Mouse (Mus musculus) kidney, embryonic 14.5 days (tissue): ENCODE data around the gene Sirt2. TPM values are rescaled to one million over a fixed set of nuclear protein-coding genes. Genes with fewer than 3 reads are reported as not detected.
A peak's percentile ranks its signal among the peaks of the same experiment; 100 is the strongest.

Experiments
- ATAC-seq: fragments of 200-750 bp; cut with Nextera tagmentation; 2 replicates; pipeline ENCODE4 v1.8.0; 2017; ENCODE audit warnings: moderate number of reproducible peaks, mild to moderate bottlenecking, moderate TSS enrichment, moderate library complexity; ENCODE audit not compliant: low FRiP score, low TSS enrichment
- H3K27ac ChIP-seq: fragments of 300-500 bp; sonication (generic); 2 replicates; pipeline ENCODE4 v1.5.1; 2014; ENCODE audit warnings: low read depth, mild to moderate bottlenecking, low read length, moderate library complexity, mixed read lengths
- H3K27me3 ChIP-seq: fragments of 300-500 bp; sonication (generic); 2 replicates; pipeline ENCODE4 v1.6.1; 2014; ENCODE audit warnings: mild to moderate bottlenecking, low read length; ENCODE audit not compliant: control insufficient read depth, insufficient read depth
- H3K36me3 ChIP-seq: fragments of 300-500 bp; sonication (generic); 2 replicates; pipeline ENCODE4 v1.6.1; 2014; ENCODE audit warnings: low read length, mixed read lengths; ENCODE audit not compliant: control insufficient read depth, insufficient read depth
- H3K4me1 ChIP-seq: fragments of 300-500 bp; sonication (generic); 2 replicates; pipeline ENCODE4 v1.6.1; 2014; ENCODE audit warnings: low read length, mixed read lengths; ENCODE audit not compliant: control insufficient read depth, insufficient read depth
- H3K4me2 ChIP-seq: fragments of 300-500 bp; sonication (generic); replicated peaks from 2 replicates; pipeline ENCODE4 v1.6.1; 2014; ENCODE audit warnings: low read depth, mild to moderate bottlenecking, low read length
- H3K4me3 ChIP-seq: fragments of 300-500 bp; sonication (generic); 2 replicates; pipeline ENCODE4 v1.5.1; 2014; ENCODE audit warnings: mild to moderate bottlenecking, low read length
- H3K9ac ChIP-seq: fragments of 300-500 bp; sonication (generic); 2 replicates; pipeline ENCODE4 v1.6.1; 2014; ENCODE audit warnings: low read depth, mild to moderate bottlenecking, low read length, moderate library complexity
- H3K9me3 ChIP-seq: fragments of 300-500 bp; sonication (generic); 2 replicates; pipeline ENCODE4 v1.6.1; 2016; ENCODE audit warnings: low read length; ENCODE audit not compliant: control insufficient read depth
- WGBS: fragments of 180-500 bp; shearing (Covaris S2); extraction: QIAGEN DNeasy Blood & Tissue Kit; methylation state at CpG from one replicate; pipeline ENCODE4 v1.1.7; 2014; 5-methylcytosine and 5-hydroxymethylcytosine counted together
- polyA plus RNA-seq: library from polyadenylated mRNA; unstranded; fragments of >200 nt; fragmentation: Nextera tagmentation; extraction: Ambion mirVana; gene quantifications from 2 replicates; pipeline ENCODE4 v1.2.1, GENCODE M21; 2014

Sirt2 gene
- polyA plus RNA-seq, 1 experiment from 2014 or later = 56.7 TPM

DNA sequence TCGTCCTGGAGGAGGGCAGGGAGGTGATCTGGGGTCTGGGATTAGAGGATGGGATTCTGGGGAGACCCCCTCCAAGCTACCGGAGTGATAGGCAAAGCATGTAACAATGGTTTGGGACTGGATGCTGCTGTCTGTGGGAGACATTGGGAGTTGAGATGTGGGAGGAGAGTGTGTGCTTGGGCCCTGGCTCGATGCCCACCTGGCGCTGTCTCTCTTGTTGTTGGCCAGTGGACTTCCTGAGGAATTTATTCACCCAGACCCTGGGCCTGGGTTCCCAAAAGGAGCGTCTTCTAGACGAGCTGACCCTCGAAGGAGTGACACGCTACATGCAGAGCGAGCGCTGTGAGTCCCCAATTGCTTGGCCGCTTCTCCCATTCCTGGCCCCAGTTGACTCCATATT lies 5.3 kb downstream of the Sirt2 start:
- H3K27me3 ChIP-seq = no peaks in the 10 kb centered on the region
- WGBS = 93% methylated on average over 11 of the region's 11 CpGs
- no peaks in the 10 kb centered on the region for H3K9me3 ChIP-seq
- H3K36me3 ChIP-seq = no peaks in the 10 kb centered on the region
- no peak for ATAC-seq
- no peak overlapping the region for H3K4me2 ChIP-seq
- H3K27ac ChIP-seq = no peak overlapping the region
- H3K4me1 ChIP-seq = no peaks in the 10 kb centered on the region
- H3K4me3 ChIP-seq = no peak overlapping the region
- no peak overlapping the region for H3K9ac ChIP-seq

- Histone ChIP-seq H3K4me2 (no peak overlapping the region), H3K27me3 (no peaks in the 10 kb centered on the region), H3K36me3 (no peaks in the 10 kb centered on the region), H3K4me3 (no peak overlapping the region), H3K9ac (no peak overlapping the region), H3K9me3 (no peaks in the 10 kb centered on the region), H3K4me1 (no peaks in the 10 kb centered on the region), H3K27ac (no peak overlapping the region)
- 49% methylated on average over 3 of the region's 3 CpGs for WGBS
- ATAC-seq = no peak; the same call in 1 of the 2 replicates
Measured at GRCm38 (mm10) chr7:28773163-28773562, 6.6 kb downstream of the Sirt2 start.

DNA sequence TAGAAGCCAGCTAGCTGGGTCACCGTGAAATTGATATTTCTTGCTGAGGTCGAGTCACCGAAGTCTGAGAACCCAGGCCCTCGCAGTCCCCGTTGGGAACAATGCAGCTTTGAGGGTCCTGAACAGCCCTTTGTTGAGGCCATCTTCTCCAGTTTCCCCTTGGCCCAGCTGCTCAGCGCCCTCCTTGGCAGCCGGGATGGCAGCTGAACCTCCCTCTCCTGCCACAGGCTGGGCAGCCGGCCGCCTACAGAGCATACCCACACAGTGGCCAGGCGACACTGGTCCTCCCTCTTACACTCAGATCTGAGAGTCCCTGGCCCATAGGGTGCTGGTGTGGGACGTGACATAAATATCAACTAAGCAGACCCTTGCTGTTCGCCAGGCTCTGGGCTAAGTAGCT lies 7.6 kb downstream of the Sirt2 start:
- Histone ChIP-seq H3K9ac (peak overlapping the region; percentile 14; the same call in 1 of the 2 replicates), H3K36me3 (no peaks in the 10 kb centered on the region), H3K4me1 (no peaks in the 10 kb centered on the region), H3K27ac (no peak overlapping the region), H3K27me3 (no peaks in the 10 kb centered on the region), H3K9me3 (no peaks in the 10 kb centered on the region), H3K4me2 (no peak overlapping the region), H3K4me3 (no peak overlapping the region)
- no peak for ATAC-seq
- 74% methylated on average over 12 of the region's 12 CpGs for WGBS

DNA sequence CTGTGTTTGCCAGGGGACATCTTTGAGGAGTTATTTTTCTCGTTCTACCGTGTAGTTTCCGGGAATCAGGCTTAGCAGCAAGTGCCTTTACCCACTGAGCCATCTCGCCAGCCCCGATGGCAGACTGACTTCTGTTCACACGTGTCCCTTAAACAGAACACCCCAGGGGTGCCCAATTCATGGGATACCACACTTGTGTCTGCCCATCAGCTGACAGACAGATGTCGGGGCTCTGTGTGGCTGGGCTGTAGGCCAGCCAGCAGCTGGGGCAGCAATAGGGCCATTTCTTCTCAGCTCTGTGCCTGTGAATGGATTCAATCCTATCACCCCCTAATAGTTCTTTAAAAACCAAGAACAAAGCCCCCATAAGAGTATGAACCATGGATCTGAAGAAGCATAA lies 8.6 kb downstream of the Sirt2 start:
- peaks cover under 1% of the 10 kb centered on the region for H3K4me1 ChIP-seq
- no peaks in the 10 kb centered on the region for H3K9me3 ChIP-seq
- 90% methylated on average over 7 of the region's 7 CpGs for WGBS
- H3K9ac ChIP-seq = no peak overlapping the region
- H3K36me3 ChIP-seq = no peaks in the 10 kb centered on the region
- H3K4me3 ChIP-seq = no peak overlapping the region
- no peak overlapping the region for H3K4me2 ChIP-seq
- no peaks in the 10 kb centered on the region for H3K27me3 ChIP-seq
- no peak overlapping the region for H3K27ac ChIP-seq
- no peak for ATAC-seq

GRCm38 (mm10) chr7:28778825-28779224 lies 12.3 kb downstream of the Sirt2 start:
- Histone ChIP-seq H3K4me2 (no peak overlapping the region), H3K4me3 (no peak overlapping the region), H3K36me3 (peaks cover 3% of the 10 kb centered on the region; the same call in 1 of the 2 replicates), H3K27ac (no peak overlapping the region), H3K27me3 (no peaks in the 10 kb centered on the region), H3K4me1 (peaks cover 6% of the 10 kb centered on the region), H3K9ac (no peak overlapping the region), H3K9me3 (no peaks in the 10 kb centered on the region)
- WGBS = 86% methylated on average over 9 of the region's 9 CpGs
- ATAC-seq = no peak

GRCm38 (mm10) chr7:28780067-28780658 lies 13.6 kb downstream of the Sirt2 start:
- peak; percentile 58; the same call in 1 of the 2 replicates for ATAC-seq
- no peak overlapping the region for H3K4me3 ChIP-seq
- H3K4me2 ChIP-seq = no peak overlapping the region
- no peak overlapping the region for H3K27ac ChIP-seq
- WGBS = 48% methylated on average over 6 of the region's 6 CpGs
- H3K4me1 ChIP-seq = peaks cover 6% of the 10 kb centered on the region
- H3K36me3 ChIP-seq = peaks cover 3% of the 10 kb centered on the region; the same call in 1 of the 2 replicates
- H3K9me3 ChIP-seq = no peaks in the 10 kb centered on the region
- no peak overlapping the region for H3K9ac ChIP-seq
- no peaks in the 10 kb centered on the region for H3K27me3 ChIP-seq

- H3K9me3 ChIP-seq = no peaks in the 10 kb centered on the region
- H3K9ac ChIP-seq = no peak overlapping the region
- WGBS = 77% methylated on average over 7 of the region's 7 CpGs
- no peak overlapping the region for H3K27ac ChIP-seq
- no peak for ATAC-seq
- H3K4me3 ChIP-seq = no peak overlapping the region
- H3K4me1 ChIP-seq = peaks cover 6% of the 10 kb centered on the region
- H3K4me2 ChIP-seq = no peak overlapping the region
- H3K27me3 ChIP-seq = no peaks in the 10 kb centered on the region
- H3K36me3 ChIP-seq = peaks cover 3% of the 10 kb centered on the region; the same call in 1 of the 2 replicates
Measured at GRCm38 (mm10) chr7:28780857-28781256, 14.3 kb downstream of the Sirt2 start.

GRCm38 (mm10) chr7:28781261-28781663 lies 14.7 kb downstream of the Sirt2 start:
- H3K36me3 ChIP-seq = peaks cover 3% of the 10 kb centered on the region; the same call in 1 of the 2 replicates
- 90% methylated on average over 8 of the region's 8 CpGs for WGBS

GRCm38 (mm10) chr7:28785161-28785560 lies 18.6 kb downstream of the Sirt2 start:
- Histone ChIP-seq H3K36me3 (peaks cover 3% of the 10 kb centered on the region; the same call in 1 of the 2 replicates), H3K27ac (no peak overlapping the region), H3K4me2 (no peak overlapping the region), H3K9me3 (no peaks in the 10 kb centered on the region), H3K9ac (no peak overlapping the region), H3K4me3 (no peak overlapping the region), H3K4me1 (peaks cover 21% of the 10 kb centered on the region), H3K27me3 (no peaks in the 10 kb centered on the region)
- 77% methylated on average over 5 of the region's 5 CpGs for WGBS
- no peak for ATAC-seq

More at GRCm38 (mm10) chr7:28781261-28781663, 14.7 kb downstream of the Sirt2 start:
- Histone ChIP-seq H3K27ac (no peak overlapping the region), H3K9ac (no peak overlapping the region), H3K4me2 (no peak overlapping the region), H3K4me1 (peaks cover 6% of the 10 kb centered on the region), H3K9me3 (no peaks in the 10 kb centered on the region), H3K4me3 (no peak overlapping the region), H3K27me3 (no peaks in the 10 kb centered on the region)
- ATAC-seq = no peak
